Mouse (Mus musculus) neural tube, embryonic 15.5 days (tissue): Measurements from ENCODE around the gene Olfr996. TPM values are rescaled to one million over a fixed set of nuclear protein-coding genes. Genes with fewer than 3 reads are reported as not detected.
"Not testable (repeated sequence)": the region's sequence is repeated elsewhere in the genome, so short reads cannot be mapped to it uniquely, and the experiment has no call there.

Experiments used
- ATAC-seq: fragments of 200-750 bp; cut with Nextera tagmentation; 2 replicates; pipeline ENCODE4 v1.8.0; 2017; ENCODE audit warnings: mild to moderate bottlenecking, moderate TSS enrichment, moderate library complexity; ENCODE audit not compliant: low FRiP score
- H3K27ac ChIP-seq: fragments of 300-500 bp; sonication (generic); replicated peaks from 2 replicates; pipeline ENCODE4 v1.5.1; 2015; ENCODE audit warnings: mild to moderate bottlenecking, inconsistent platforms
- H3K27me3 ChIP-seq: fragments of 300-500 bp; sonication (generic); replicated peaks from 2 replicates; pipeline ENCODE4 v1.6.1; 2015; ENCODE audit warnings: inconsistent platforms
- H3K36me3 ChIP-seq: fragments of 300-500 bp; sonication (generic); 2 replicates; pipeline ENCODE4 v1.6.1; 2015; ENCODE audit warnings: inconsistent platforms
- H3K4me1 ChIP-seq: fragments of 300-500 bp; sonication (generic); 2 replicates; pipeline ENCODE4 v1.6.1; 2015; ENCODE audit warnings: inconsistent platforms
- H3K4me2 ChIP-seq: fragments of 300-500 bp; sonication (generic); 2 replicates; pipeline ENCODE4 v1.6.1; 2015; ENCODE audit warnings: inconsistent platforms, mild to moderate bottlenecking, moderate library complexity
- H3K4me3 ChIP-seq: fragments of 300-500 bp; sonication (generic); replicated peaks from 2 replicates; pipeline ENCODE4 v1.5.1; 2015; ENCODE audit warnings: mild to moderate bottlenecking, inconsistent platforms
- H3K9ac ChIP-seq: fragments of 300-500 bp; sonication (generic); replicated peaks from 2 replicates; pipeline ENCODE4 v1.6.1; 2015; ENCODE audit warnings: mild to moderate bottlenecking, inconsistent platforms
- H3K9me3 ChIP-seq: fragments of 300-500 bp; sonication (generic); replicated peaks from 2 replicates; pipeline ENCODE4 v1.6.1; 2016; ENCODE audit warnings: inconsistent platforms
- WGBS: fragments of 180-500 bp; shearing (Covaris S2); methylation state at CpG from one replicate; pipeline ENCODE4 v1.1.7; 2015; ENCODE audit warnings: mixed read lengths; 5-methylcytosine and 5-hydroxymethylcytosine counted together
- polyA plus RNA-seq: library from polyadenylated mRNA; unstranded; fragments of >200 nt; fragmentation: Nextera tagmentation; extraction: Ambion mirVana; gene quantifications from 2 replicates; pipeline ENCODE4 v1.2.1, GENCODE M21; 2015

Gene Olfr996
- polyA plus RNA-seq, result not detected in 2 replicates

GRCm38 (mm10) chr2:85578915-85579314, at the start of gene Olfr996:
Gene Olfr996 (plus strand): TSS chr2:85579215.
- ATAC-seq, result no peak
- Histone ChIP-seq H3K4me3 (no peak within 1 kb of the TSS), H3K4me2 (no peak within 1 kb of the TSS), H3K36me3 (no peaks in the 10 kb centered on the region), H3K9ac (no peak within 1 kb of the TSS), H3K27ac (no peak within 1 kb of the TSS), H3K9me3 (no peaks in the 10 kb centered on the region), H3K4me1 (no peaks in the 10 kb centered on the region), H3K27me3 (no peaks in the 10 kb centered on the region)

DNA sequence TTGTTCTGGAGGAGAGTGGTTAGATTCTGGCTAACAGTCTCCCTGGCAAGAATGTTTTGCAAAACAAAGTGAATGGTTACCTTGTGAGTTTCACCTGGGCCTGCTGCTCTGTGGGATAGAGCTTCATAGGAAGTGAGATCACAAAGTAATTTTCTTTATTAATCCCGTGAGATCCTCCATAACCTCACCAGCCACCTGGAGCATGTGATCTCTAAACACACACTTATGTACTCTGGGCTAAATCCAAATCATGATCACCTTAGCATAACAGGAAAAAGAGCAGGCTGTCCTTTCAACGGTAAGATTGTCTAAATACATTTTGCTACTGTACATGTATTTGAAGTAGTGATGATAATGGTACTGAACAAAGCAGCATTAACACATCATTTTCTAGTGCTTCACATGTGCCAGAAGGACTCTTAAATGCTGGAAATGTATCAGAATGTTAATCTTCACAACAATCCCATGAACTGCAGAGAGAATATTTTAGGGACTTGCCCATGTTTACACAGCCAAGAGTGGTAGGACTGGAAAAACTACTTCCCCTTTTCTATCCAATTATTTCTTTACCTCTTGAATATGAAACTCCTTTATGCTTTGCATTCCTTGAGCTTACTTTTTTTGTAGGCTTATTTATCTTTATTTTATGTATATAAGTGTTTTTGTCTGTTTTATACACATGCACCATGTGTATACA, 46.8 kb upstream of the Olfr996 start:
- H3K36me3 ChIP-seq, result no peaks in the 10 kb centered on the region
- H3K27ac ChIP-seq, result no peak overlapping the region
- no peaks in the 10 kb centered on the region for H3K9me3 ChIP-seq
- H3K9ac ChIP-seq, result no peak overlapping the region
- H3K27me3 ChIP-seq, result no peaks in the 10 kb centered on the region
- no peak for ATAC-seq
- H3K4me3 ChIP-seq, result no peak overlapping the region
- no peak overlapping the region for H3K4me2 ChIP-seq
- WGBS, result 80% methylated on average over 2 of the region's 2 CpGs
- H3K4me1 ChIP-seq, result no peaks in the 10 kb centered on the region

DNA sequence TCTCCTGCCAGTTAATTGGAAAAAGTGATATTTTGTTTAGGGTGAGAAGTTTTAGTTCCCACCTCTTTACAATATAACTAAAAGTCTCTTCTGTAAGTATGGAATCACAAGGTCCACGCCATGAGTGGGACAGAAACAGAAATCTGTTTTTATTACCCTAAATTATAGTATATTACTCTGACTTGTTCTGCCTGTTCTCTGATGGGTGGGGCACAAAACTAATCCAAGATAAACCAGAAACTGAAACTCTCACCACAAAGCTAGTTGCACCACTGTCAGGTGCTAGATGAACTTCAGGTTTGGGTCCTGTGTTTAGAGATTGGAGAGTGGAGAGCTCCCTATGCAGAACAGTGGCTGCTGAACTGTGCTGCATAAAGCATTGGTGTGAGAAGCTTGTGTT, 45.1 kb upstream of the Olfr996 start:
- H3K27me3 ChIP-seq, result no peaks in the 10 kb centered on the region
- H3K9me3 ChIP-seq, result no peaks in the 10 kb centered on the region
- H3K4me1 ChIP-seq, result no peaks in the 10 kb centered on the region
- H3K9ac ChIP-seq, result no peak overlapping the region
- H3K4me2 ChIP-seq, result no peak overlapping the region
- ATAC-seq, result no peak
- no peaks in the 10 kb centered on the region for H3K36me3 ChIP-seq
- WGBS, result 87% methylated on average over 1 of the region's 1 CpGs
- H3K27ac ChIP-seq, result no peak overlapping the region
- no peak overlapping the region for H3K4me3 ChIP-seq

DNA sequence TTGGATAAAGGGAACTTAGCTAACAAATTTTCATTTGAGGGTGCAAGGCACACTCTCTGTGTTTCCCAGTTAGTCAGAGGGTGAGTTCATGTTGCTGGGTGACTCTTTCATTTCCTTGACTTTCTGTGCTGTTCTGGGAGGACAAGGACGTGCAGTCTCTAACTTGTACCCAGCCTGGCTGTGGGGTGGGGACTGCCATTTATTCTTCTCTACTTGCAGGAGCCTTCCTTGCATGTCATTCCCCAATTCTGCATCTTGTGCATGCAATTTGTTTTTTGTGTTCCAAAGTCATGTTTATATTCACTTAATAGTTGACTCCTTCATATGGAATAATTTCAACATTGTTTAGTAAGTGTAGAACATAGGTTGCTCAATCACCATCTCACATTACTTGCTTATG, 24.2 kb upstream of the Olfr996 start:
- Histone ChIP-seq H3K9ac (no peak overlapping the region), H3K4me1 (no peaks in the 10 kb centered on the region), H3K27ac (no peak overlapping the region), H3K4me3 (no peak overlapping the region), H3K9me3 (no peaks in the 10 kb centered on the region), H3K4me2 (no peak overlapping the region), H3K36me3 (no peaks in the 10 kb centered on the region), H3K27me3 (no peaks in the 10 kb centered on the region)
- ATAC-seq, result no peak
- WGBS, result 73% methylated on average over 1 of the region's 1 CpGs

GRCm38 (mm10) chr2:85560226-85560625, 18.8 kb upstream of the Olfr996 start:
- Histone ChIP-seq H3K9me3 (no peaks in the 10 kb centered on the region), H3K4me2 (no peak overlapping the region), H3K36me3 (no peaks in the 10 kb centered on the region), H3K4me3 (no peak overlapping the region), H3K27me3 (no peaks in the 10 kb centered on the region), H3K4me1 (no peaks in the 10 kb centered on the region), H3K27ac (no peak overlapping the region), H3K9ac (no peak overlapping the region)
- WGBS, result 69% methylated on average over 4 of the region's 4 CpGs
- ATAC-seq, result no peak

DNA sequence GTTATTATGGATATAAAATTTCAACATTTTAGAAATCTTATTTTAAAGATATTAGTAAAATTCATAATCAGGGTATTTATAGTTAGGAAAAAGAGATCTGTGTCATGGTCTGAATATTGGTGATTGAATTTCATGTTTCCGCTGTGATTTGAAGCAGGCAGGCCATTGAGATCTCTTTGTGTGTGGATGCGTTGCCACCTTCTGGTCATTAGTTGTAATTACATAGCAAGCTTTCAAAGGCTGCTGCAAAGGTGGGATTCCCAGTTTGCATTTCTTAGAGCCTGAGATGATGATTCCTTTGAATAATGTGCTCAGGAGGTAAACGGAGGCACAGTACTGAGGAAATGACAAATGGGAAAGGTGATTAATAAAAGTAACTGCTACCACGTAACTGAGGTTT, 17.8 kb upstream of the Olfr996 start:
- Histone ChIP-seq H3K4me1 (no peaks in the 10 kb centered on the region), H3K36me3 (no peaks in the 10 kb centered on the region), H3K27me3 (no peaks in the 10 kb centered on the region), H3K9me3 (no peaks in the 10 kb centered on the region), H3K27ac (no peak overlapping the region), H3K4me3 (no peak overlapping the region), H3K9ac (no peak overlapping the region), H3K4me2 (no peak overlapping the region)
- WGBS, result 22% methylated on average over 4 of the region's 4 CpGs
- ATAC-seq, result peak; percentile 61; the same call in 1 of the 2 replicates

- not testable (repeated sequence) for H3K27ac ChIP-seq, H3K4me2 ChIP-seq, H3K27me3 ChIP-seq, H3K4me3 ChIP-seq, ATAC-seq, H3K4me1 ChIP-seq, H3K9me3 ChIP-seq, H3K36me3 ChIP-seq, H3K9ac ChIP-seq
- WGBS, result 95% methylated on average over 2 of the region's 2 CpGs
These were observed 9.6 kb downstream of the Olfr996 start, which contains the start of gene Olfr998 for GRCm38 (mm10) chr2:85588648-85589047. Gene Olfr998 (plus strand): TSS chr2:85588948.

DNA sequence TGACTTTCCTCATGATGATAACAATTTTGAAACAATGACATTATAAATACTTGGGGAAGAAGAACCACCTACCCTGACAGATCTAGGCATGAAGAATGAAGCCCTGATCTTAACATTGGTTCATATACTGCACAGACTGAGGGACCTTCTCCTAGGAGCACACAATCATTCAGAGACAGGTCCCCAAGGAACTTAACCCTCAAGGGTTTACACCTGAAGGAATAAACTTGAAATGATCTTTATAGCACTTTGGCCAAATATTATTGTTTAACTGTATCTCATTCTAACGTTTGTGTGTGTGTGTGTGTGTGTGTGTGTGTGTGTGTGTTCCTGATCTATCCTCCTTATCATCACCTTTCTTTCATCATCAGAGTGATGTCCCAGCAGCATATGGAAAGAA, 32.8 kb downstream of the Olfr996 start, which contains the start of gene Olfr1000:
Gene Olfr1000 (minus strand): TSS at position 101 of the 400 bp plus-strand sequence.
- Histone ChIP-seq H3K9ac (no peak within 1 kb of the TSS), H3K9me3 (no peaks in the 10 kb centered on the region), H3K4me3 (no peak within 1 kb of the TSS), H3K36me3 (no peaks in the 10 kb centered on the region), H3K27me3 (no peaks in the 10 kb centered on the region), H3K27ac (no peak within 1 kb of the TSS), H3K4me1 (no peaks in the 10 kb centered on the region), H3K4me2 (no peak within 1 kb of the TSS)
- 70% methylated on average over 1 of the region's 1 CpGs for WGBS
- ATAC-seq, result no peak

Other genes with a start within 250 kb of the Olfr996 start
- gene Olfr987, start 239.9 kb upstream of the Olfr996 start, polyA plus RNA-seq, result not detected in 2 replicates
- gene Olfr988, start 216.0 kb upstream of the Olfr996 start, polyA plus RNA-seq, result not detected in 2 replicates
- not detected in 2 replicates for gene Olfr992, start 169.7 kb upstream of the Olfr996 start, polyA plus RNA-seq
- gene Olfr993, start 164.3 kb upstream of the Olfr996 start, polyA plus RNA-seq, result not detected in 2 replicates
- gene Olfr994, start 142.8 kb upstream of the Olfr996 start, polyA plus RNA-seq, result not detected in 2 replicates
- not detected in 2 replicates for gene Olfr995, start 135.6 kb upstream of the Olfr996 start, polyA plus RNA-seq
- 0.29 and 0.88 TPM in 2 replicates for gene 4833423E24Rik, start 60.2 kb upstream of the Olfr996 start, polyA plus RNA-seq
- gene Olfr998, start 9.7 kb downstream of the Olfr996 start, polyA plus RNA-seq, result not detected in 2 replicates
- gene Olfr1000, start 32.7 kb downstream of the Olfr996 start, polyA plus RNA-seq, result not detected in 2 replicates
- gene Olfr1002, start 71.5 kb downstream of the Olfr996 start, polyA plus RNA-seq, result not detected in 2 replicates
- not detected in 2 replicates for gene Olfr154, start 85.2 kb downstream of the Olfr996 start, polyA plus RNA-seq
- not detected in 2 replicates for gene Olfr1006, start 99.6 kb downstream of the Olfr996 start, polyA plus RNA-seq
- gene Olfr1008, start 110.2 kb downstream of the Olfr996 start, polyA plus RNA-seq, result not detected in 2 replicates
- not detected in 2 replicates for gene Olfr1009, start 136.2 kb downstream of the Olfr996 start, polyA plus RNA-seq
- gene Olfr1012, start 183.6 kb downstream of the Olfr996 start, polyA plus RNA-seq, result not detected in 2 replicates
- gene Olfr1013, start 187.9 kb downstream of the Olfr996 start, polyA plus RNA-seq, result not detected in 2 replicates
- gene Olfr1014, start 193.5 kb downstream of the Olfr996 start, polyA plus RNA-seq, result not detected in 2 replicates
- not detected in 2 replicates for gene Olfr1015, start 202.8 kb downstream of the Olfr996 start, polyA plus RNA-seq
- gene Olfr1016, start 223.3 kb downstream of the Olfr996 start, polyA plus RNA-seq, result not detected in 2 replicates
- not detected in 2 replicates for gene Olfr1018, start 239.3 kb downstream of the Olfr996 start, polyA plus RNA-seq